Mouse (Mus musculus) neural tube, embryonic 12.5 days (tissue): ENCODE results near the gene Syngap1. TPM values are rescaled to one million over a fixed set of nuclear protein-coding genes. Genes with fewer than 3 reads are reported as not detected.
A peak's percentile ranks its signal among the peaks of the same experiment; 100 is the strongest.

Experiments
- ATAC-seq: fragments of 200-750 bp; cut with Nextera tagmentation; 2 replicates; pipeline ENCODE4 v1.8.0; 2017; ENCODE audit warnings: low read depth, mild to moderate bottlenecking, moderate TSS enrichment, moderate library complexity; ENCODE audit not compliant: low FRiP score
- H3K27ac ChIP-seq: fragments of 300-500 bp; sonication (generic); 2 replicates; pipeline ENCODE4 v1.5.1; 2016
- H3K27me3 ChIP-seq: fragments of 300-500 bp; sonication (generic); replicated peaks from 2 replicates; pipeline ENCODE4 v1.6.1; 2016; ENCODE audit warnings: mild to moderate bottlenecking
- H3K36me3 ChIP-seq: fragments of 300-500 bp; sonication (generic); 2 replicates; pipeline ENCODE4 v1.6.1; 2016; ENCODE audit warnings: mild to moderate bottlenecking
- H3K4me1 ChIP-seq: fragments of 300-500 bp; sonication (generic); 2 replicates; pipeline ENCODE4 v1.6.1; 2016
- H3K4me2 ChIP-seq: fragments of 300-500 bp; sonication (generic); replicated peaks from 2 replicates; pipeline ENCODE4 v1.6.1; 2016; ENCODE audit warnings: mild to moderate bottlenecking
- H3K4me3 ChIP-seq: fragments of 300-500 bp; sonication (generic); 2 replicates; pipeline ENCODE4 v1.5.1; 2016
- H3K9ac ChIP-seq: fragments of 300-500 bp; sonication (generic); 2 replicates; pipeline ENCODE4 v1.6.1; 2016; ENCODE audit warnings: mild to moderate bottlenecking
- H3K9me3 ChIP-seq: fragments of 300-500 bp; sonication (generic); 2 replicates; pipeline ENCODE4 v1.6.1; 2016; ENCODE audit warnings: mild to moderate bottlenecking
- WGBS: fragments of 180-500 bp; shearing (Covaris S2); methylation state at CpG from one replicate; pipeline ENCODE4 v1.1.7; 2016; 5-methylcytosine and 5-hydroxymethylcytosine counted together
- polyA plus RNA-seq: library from polyadenylated mRNA; unstranded; fragments of >200 nt; fragmentation: Nextera tagmentation; extraction: Ambion mirVana; gene quantifications from 2 replicates; pipeline ENCODE4 v1.2.1, GENCODE M21; 2016

The Syngap1 gene
- polyA plus RNA-seq, 1 experiment from 2014 or later, result 3.5 TPM

DNA sequence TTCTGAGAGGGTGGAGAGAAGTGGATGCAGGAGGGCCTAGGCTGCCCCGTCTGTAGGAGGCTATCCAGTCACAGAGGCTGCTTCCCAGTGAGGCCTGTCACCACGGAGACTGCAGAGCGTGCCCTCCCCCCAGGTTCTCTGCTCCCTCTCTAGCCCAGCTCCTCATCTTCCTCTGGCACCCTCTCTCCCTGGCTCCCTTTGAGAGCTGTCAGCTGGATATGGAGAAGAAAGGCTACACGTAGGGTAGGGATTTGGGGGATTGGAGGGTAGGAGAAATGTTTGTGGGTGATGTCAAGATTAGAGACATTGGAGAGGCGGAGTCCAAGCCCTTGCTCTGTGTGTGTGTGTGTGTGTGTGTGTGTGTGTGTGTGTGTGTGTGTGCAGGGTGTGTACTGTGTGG, 8.8 kb downstream of the Syngap1 start:
- Histone ChIP-seq H3K4me3 (no peak overlapping the region), H3K4me2 (peak overlapping the region; percentile 100), H3K4me1 (peaks cover 88% of the 10 kb centered on the region), H3K27me3 (peaks cover 6% of the 10 kb centered on the region; the same call in 1 of the 2 replicates), H3K9ac (peak overlapping the region; percentile 26; the same call in 1 of the 2 replicates), H3K36me3 (peaks cover 4% of the 10 kb centered on the region), H3K27ac (no peak overlapping the region), H3K9me3 (no peaks in the 10 kb centered on the region)
- 41% methylated on average over 5 of the region's 5 CpGs for WGBS
- no peak for ATAC-seq

DNA sequence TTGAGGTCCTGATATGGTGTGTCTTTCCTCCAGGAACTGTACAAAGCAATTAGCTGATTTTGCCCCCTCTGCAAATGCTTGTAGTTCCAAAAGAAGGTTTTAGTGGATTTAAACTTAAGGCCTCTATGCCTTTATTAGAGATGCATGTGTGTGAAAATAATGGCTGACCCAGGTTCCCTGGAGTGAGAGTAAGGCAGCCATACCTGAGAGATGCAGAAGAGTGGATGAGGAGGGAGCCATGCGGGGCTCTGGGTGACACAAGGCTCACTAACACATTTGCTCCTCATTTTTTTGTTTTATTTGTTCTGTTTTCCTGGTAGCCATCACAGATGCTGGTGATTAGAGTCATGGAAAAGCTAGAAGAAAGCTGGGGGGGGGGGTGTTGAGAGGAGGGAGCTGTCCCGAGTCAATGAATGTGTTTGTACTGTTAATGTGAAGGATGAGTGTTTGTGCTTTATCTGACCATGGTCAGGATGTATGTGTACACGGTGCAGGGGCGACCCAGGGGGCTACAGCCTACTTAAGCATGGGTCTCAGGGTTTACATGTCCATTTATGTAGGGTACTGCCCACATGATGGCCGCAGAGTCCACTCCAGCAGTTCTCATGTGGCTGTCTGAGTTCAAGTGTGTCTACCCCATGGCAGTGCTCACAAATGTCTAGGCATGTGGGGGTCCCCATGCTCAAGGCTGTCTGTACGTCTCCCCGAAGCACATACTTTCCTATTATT, 9.7 kb downstream of the Syngap1 start:
- WGBS, result 40% methylated on average over 7 of the region's 7 CpGs
- ATAC-seq, result no peak
- Histone ChIP-seq H3K36me3 (peaks cover 13% of the 10 kb centered on the region), H3K9me3 (no peaks in the 10 kb centered on the region), H3K27ac (no peak overlapping the region), H3K4me1 (peaks cover 82% of the 10 kb centered on the region), H3K4me3 (peak overlapping the region; percentile 40), H3K4me2 (peak overlapping the region; percentile 100), H3K9ac (peak overlapping the region; percentile 65), H3K27me3 (peaks cover 6% of the 10 kb centered on the region; the same call in 1 of the 2 replicates)

GRCm38 (mm10) chr17:26951406-26951805, 10.4 kb downstream of the Syngap1 start:
- peaks cover 6% of the 10 kb centered on the region; the same call in 1 of the 2 replicates for H3K27me3 ChIP-seq
- no peaks in the 10 kb centered on the region for H3K9me3 ChIP-seq
- peak overlapping the region; percentile 65 for H3K9ac ChIP-seq
- peaks cover 75% of the 10 kb centered on the region for H3K4me1 ChIP-seq
- ATAC-seq, result peak; percentile 65; the same call in 1 of the 2 replicates
- H3K4me2 ChIP-seq, result peak overlapping the region; percentile 100
- no peak overlapping the region; the same call in 1 of the 2 replicates for H3K27ac ChIP-seq
- 0% methylated on average over 11 of the region's 11 CpGs for WGBS
- peak overlapping the region; percentile 40 for H3K4me3 ChIP-seq
- peaks cover 18% of the 10 kb centered on the region for H3K36me3 ChIP-seq

GRCm38 (mm10) chr17:26951952-26952877, 11.2 kb downstream of the Syngap1 start:
- peak; percentile 23 for ATAC-seq
- peaks cover 25% of the 10 kb centered on the region for H3K36me3 ChIP-seq
- H3K27ac ChIP-seq, result no peak overlapping the region; the same call in 1 of the 2 replicates
- H3K9ac ChIP-seq, result peak overlapping the region; percentile 65
- H3K4me3 ChIP-seq, result peak overlapping the region; percentile 40
- peak overlapping the region; percentile 100 for H3K4me2 ChIP-seq
- H3K4me1 ChIP-seq, result peaks cover 67% of the 10 kb centered on the region
- 4% methylated on average over 23 of the region's 23 CpGs for WGBS
- no peaks in the 10 kb centered on the region for H3K9me3 ChIP-seq
- peaks cover 6% of the 10 kb centered on the region; the same call in 1 of the 2 replicates for H3K27me3 ChIP-seq

GRCm38 (mm10) chr17:26953201-26953600, 12.1 kb downstream of the Syngap1 start:
- peak overlapping the region; percentile 40 for H3K4me3 ChIP-seq
- peaks cover 6% of the 10 kb centered on the region; the same call in 1 of the 2 replicates for H3K27me3 ChIP-seq
- peaks cover 59% of the 10 kb centered on the region for H3K4me1 ChIP-seq
- peaks cover 35% of the 10 kb centered on the region for H3K36me3 ChIP-seq
- WGBS, result 28% methylated on average over 6 of the region's 6 CpGs
- H3K27ac ChIP-seq, result 0 out of 2 replicates have a peak overlapping the region, but pooled peaks have one; percentile 32
- H3K9me3 ChIP-seq, result no peaks in the 10 kb centered on the region
- H3K9ac ChIP-seq, result peak overlapping the region; percentile 65
- no peak for ATAC-seq
- H3K4me2 ChIP-seq, result peak overlapping the region; percentile 100

- Histone ChIP-seq H3K27me3 (peaks cover 6% of the 10 kb centered on the region; the same call in 1 of the 2 replicates), H3K4me2 (peak overlapping the region; percentile 100), H3K9ac (peak overlapping the region; percentile 65), H3K4me3 (peak overlapping the region; percentile 22), H3K9me3 (no peaks in the 10 kb centered on the region), H3K27ac (no peak overlapping the region), H3K4me1 (peaks cover 54% of the 10 kb centered on the region), H3K36me3 (peaks cover 40% of the 10 kb centered on the region)
- ATAC-seq, result no peak
- WGBS, result 17% methylated on average over 16 of the region's 16 CpGs
These were observed 12.7 kb downstream of the Syngap1 start for GRCm38 (mm10) chr17:26953726-26954125.

- Histone ChIP-seq H3K4me1 (peaks cover 28% of the 10 kb centered on the region), H3K9ac (no peak overlapping the region), H3K36me3 (peaks cover 65% of the 10 kb centered on the region), H3K4me3 (no peak overlapping the region), H3K27me3 (peaks cover 6% of the 10 kb centered on the region; the same call in 1 of the 2 replicates), H3K9me3 (no peaks in the 10 kb centered on the region), H3K4me2 (no peak overlapping the region), H3K27ac (no peak overlapping the region)
- 87% methylated on average over 5 of the region's 5 CpGs for WGBS
- no peak for ATAC-seq
These were observed 15.3 kb downstream of the Syngap1 start for GRCm38 (mm10) chr17:26956309-26956708.

DNA sequence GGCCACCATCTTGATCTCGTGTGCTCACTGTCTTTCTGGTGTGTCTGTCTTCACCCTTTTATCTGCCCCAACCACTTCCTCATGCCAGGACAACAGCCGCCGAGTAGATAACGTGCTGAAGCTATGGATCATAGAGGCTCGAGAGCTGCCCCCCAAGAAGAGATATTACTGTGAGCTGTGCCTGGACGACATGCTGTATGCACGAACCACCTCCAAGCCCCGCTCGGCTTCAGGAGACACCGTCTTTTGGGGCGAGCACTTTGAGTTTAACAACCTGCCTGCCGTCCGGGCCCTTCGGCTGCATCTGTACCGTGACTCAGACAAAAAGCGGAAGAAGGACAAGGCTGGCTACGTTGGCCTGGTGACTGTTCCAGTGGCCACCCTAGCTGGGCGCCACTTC, 15.8 kb downstream of the Syngap1 start:
- Histone ChIP-seq H3K4me2 (no peak overlapping the region), H3K4me3 (no peak overlapping the region), H3K4me1 (peaks cover 22% of the 10 kb centered on the region), H3K36me3 (peaks cover 71% of the 10 kb centered on the region), H3K27ac (no peak overlapping the region), H3K9ac (no peak overlapping the region), H3K9me3 (no peaks in the 10 kb centered on the region), H3K27me3 (peaks cover 6% of the 10 kb centered on the region; the same call in 1 of the 2 replicates)
- WGBS, result 92% methylated on average over 18 of the region's 18 CpGs
- no peak for ATAC-seq

DNA sequence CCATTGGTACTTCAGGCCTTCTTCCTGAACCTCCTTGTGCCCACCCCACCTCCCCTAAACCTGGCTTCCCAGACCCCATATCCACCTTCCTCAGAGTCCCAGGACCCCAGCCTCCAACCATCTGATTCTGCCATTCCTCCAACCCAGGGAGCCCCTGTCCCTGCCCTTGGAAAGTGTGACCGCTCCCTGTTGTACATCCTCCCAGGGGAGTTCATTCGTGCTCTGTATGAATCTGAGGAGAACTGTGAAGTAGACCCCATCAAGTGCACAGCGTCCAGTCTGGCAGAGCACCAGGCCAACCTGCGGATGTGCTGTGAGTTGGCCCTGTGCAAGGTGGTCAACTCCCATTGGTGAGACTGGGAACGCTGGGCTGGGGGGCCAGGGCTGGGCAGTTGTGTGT, 16.8 kb downstream of the Syngap1 start:
- peaks cover 6% of the 10 kb centered on the region; the same call in 1 of the 2 replicates for H3K27me3 ChIP-seq
- H3K4me3 ChIP-seq, result no peak overlapping the region
- peaks cover 12% of the 10 kb centered on the region for H3K4me1 ChIP-seq
- no peak overlapping the region for H3K9ac ChIP-seq
- ATAC-seq, result no peak
- H3K9me3 ChIP-seq, result no peaks in the 10 kb centered on the region
- peaks cover 81% of the 10 kb centered on the region for H3K36me3 ChIP-seq
- no peak overlapping the region for H3K27ac ChIP-seq
- no peak overlapping the region for H3K4me2 ChIP-seq
- 92% methylated on average over 5 of the region's 5 CpGs for WGBS

GRCm38 (mm10) chr17:26958880-26959279, 17.8 kb downstream of the Syngap1 start:
- ATAC-seq, result no peak
- WGBS, result 62% methylated on average over 5 of the region's 5 CpGs
- no peak overlapping the region for H3K27ac ChIP-seq
- 0 out of 2 replicates have a peak, but pooled peaks cover 2% of the 10 kb centered on the region for H3K4me1 ChIP-seq
- no peak overlapping the region for H3K4me3 ChIP-seq
- no peaks in the 10 kb centered on the region for H3K9me3 ChIP-seq
- no peak overlapping the region for H3K9ac ChIP-seq
- H3K27me3 ChIP-seq, result no peaks in the 10 kb centered on the region
- peaks cover 87% of the 10 kb centered on the region for H3K36me3 ChIP-seq
- H3K4me2 ChIP-seq, result no peak overlapping the region

GRCm38 (mm10) chr17:26959815-26960214, 18.8 kb downstream of the Syngap1 start:
- Histone ChIP-seq H3K9ac (no peak overlapping the region), H3K4me2 (no peak overlapping the region), H3K27me3 (no peaks in the 10 kb centered on the region), H3K9me3 (no peaks in the 10 kb centered on the region), H3K4me1 (no peaks in the 10 kb centered on the region), H3K27ac (no peak overlapping the region), H3K36me3 (peaks cover 92% of the 10 kb centered on the region), H3K4me3 (no peak overlapping the region)
- WGBS, result 94% methylated on average over 4 of the region's 4 CpGs
- no peak for ATAC-seq
